Mouse (Mus musculus) c-Kit-positive CD71-negative TER-119-negative erythroid progenitor cells, embryonic 14.5 days (primary cell): ENCODE data around the gene Cdh13.

Experiments used
- DNase-seq: peaks from one replicate; pipeline ENCODE4 v3.0.0-alpha.2; 2013; ENCODE audit warnings: low read depth

The Cdh13 gene

GRCm38 (mm10) chr8:118306957-118307356, 23.4 kb downstream of the Cdh13 start:
- DNase-seq = no peak

GRCm38 (mm10) chr8:118309106-118309505, 25.6 kb downstream of the Cdh13 start:
- DNase-seq = no peak

GRCm38 (mm10) chr8:118313426-118314187, 30.1 kb downstream of the Cdh13 start:
- no peak for DNase-seq

- no peak for DNase-seq
Observed at GRCm38 (mm10) chr8:118314188-118314563, 30.6 kb downstream of the Cdh13 start.

GRCm38 (mm10) chr8:118314932-118315331, 31.4 kb downstream of the Cdh13 start:
- DNase-seq = no peak

- no peak for DNase-seq
Observed at GRCm38 (mm10) chr8:118316440-118316839, 32.9 kb downstream of the Cdh13 start.

GRCm38 (mm10) chr8:118320566-118320965, 37.0 kb downstream of the Cdh13 start:
- DNase-seq = no peak

- no peak for DNase-seq
Observed at GRCm38 (mm10) chr8:118323421-118323820, 39.9 kb downstream of the Cdh13 start.

GRCm38 (mm10) chr8:118334933-118335332, 51.4 kb downstream of the Cdh13 start:
- DNase-seq = no peak

- no peak for DNase-seq
Observed at GRCm38 (mm10) chr8:118339711-118340110, 56.2 kb downstream of the Cdh13 start.

- no peak for DNase-seq
Observed at GRCm38 (mm10) chr8:118343267-118343666, 59.7 kb downstream of the Cdh13 start.

- no peak for DNase-seq
Observed at GRCm38 (mm10) chr8:118348710-118349489, 65.4 kb downstream of the Cdh13 start.

- DNase-seq = no peak
Observed at GRCm38 (mm10) chr8:118350136-118350535, 66.6 kb downstream of the Cdh13 start.

GRCm38 (mm10) chr8:118353022-118353421, 69.5 kb downstream of the Cdh13 start:
- DNase-seq = no peak

GRCm38 (mm10) chr8:118357067-118357466, 73.5 kb downstream of the Cdh13 start:
- no peak for DNase-seq

GRCm38 (mm10) chr8:118357596-118357995, 74.1 kb downstream of the Cdh13 start:
- no peak for DNase-seq

- DNase-seq = no peak
Observed at GRCm38 (mm10) chr8:118363781-118364180, 80.2 kb downstream of the Cdh13 start.

GRCm38 (mm10) chr8:118373092-118373491, 89.6 kb downstream of the Cdh13 start:
- no peak for DNase-seq

GRCm38 (mm10) chr8:118374738-118375137, 91.2 kb downstream of the Cdh13 start:
- no peak for DNase-seq

GRCm38 (mm10) chr8:118376791-118377190, 93.3 kb downstream of the Cdh13 start:
- no peak for DNase-seq

GRCm38 (mm10) chr8:118378985-118379384, 95.5 kb downstream of the Cdh13 start:
- no peak for DNase-seq

GRCm38 (mm10) chr8:118379657-118380056, 96.1 kb downstream of the Cdh13 start:
- DNase-seq = no peak

GRCm38 (mm10) chr8:118380058-118380457, 96.5 kb downstream of the Cdh13 start:
- DNase-seq = no peak
